Mouse (Mus musculus) kidney, postnatal 10 days (tissue): Measurements from ENCODE around the gene Tspan15.

Experiments used
- DNase-seq: peaks from one replicate; pipeline ENCODE4 v3.0.0; 2021; ENCODE audit warnings: mixed read lengths

Tspan15 gene

DNA sequence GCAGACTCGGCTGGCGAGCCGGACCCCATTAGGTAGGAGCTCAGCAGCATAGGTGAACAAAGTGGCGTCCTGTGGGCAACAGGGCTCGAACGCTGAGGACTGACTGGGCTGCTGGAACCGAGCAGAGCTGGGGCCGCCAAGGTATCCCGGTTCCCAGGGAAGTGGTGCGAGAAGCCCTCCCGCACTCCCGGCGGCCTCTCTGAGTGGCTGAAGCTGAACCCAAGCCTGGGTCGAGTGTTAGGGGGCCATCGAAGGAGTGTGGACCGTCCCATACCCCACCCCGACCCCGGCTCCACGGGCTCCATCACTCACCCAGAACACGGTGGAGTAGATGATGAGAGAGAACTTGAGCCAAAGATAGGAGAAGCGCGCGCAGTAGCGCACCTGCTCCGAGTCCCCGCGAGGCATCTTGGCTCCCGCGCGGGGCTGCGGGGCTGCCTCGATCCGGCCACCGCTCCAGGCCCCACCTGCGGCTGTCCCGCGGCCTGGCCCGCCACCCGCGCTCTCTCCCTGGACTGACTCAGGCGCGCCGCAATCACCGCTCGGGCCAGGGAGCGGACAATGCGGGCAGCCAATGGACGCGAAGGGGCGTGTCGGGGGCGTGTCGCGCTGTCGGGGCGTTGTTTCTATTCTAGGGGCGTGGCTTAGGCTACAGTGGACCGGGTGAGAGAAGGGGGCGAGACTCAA lies at the start of gene Tspan15:
Tspan15 (minus strand) TSS at position 544 of the 687 bp plus-strand sequence.
- peak; percentile 98 for DNase-seq

DNA sequence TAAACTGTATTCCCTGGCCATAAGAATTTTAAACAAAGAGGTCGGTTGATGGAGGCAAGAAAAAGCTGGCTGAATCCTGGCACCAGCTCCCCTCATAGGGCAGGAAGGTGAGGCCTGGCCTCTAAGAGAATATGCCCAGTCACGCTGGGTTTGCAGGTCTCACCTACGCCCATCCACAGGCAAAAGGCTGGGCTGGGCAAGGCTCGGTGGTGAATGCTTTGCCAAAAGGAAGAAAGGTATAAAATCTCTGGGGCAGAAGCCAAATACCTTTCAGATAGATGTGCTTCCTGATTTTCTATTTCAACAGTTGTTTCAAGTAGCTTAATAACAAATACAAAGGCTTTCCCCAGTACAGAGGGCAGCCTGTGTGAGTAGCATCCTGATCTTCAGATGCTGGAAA lies 48.6 kb upstream of the Tspan15 start:
- DNase-seq, result no peak

DNA sequence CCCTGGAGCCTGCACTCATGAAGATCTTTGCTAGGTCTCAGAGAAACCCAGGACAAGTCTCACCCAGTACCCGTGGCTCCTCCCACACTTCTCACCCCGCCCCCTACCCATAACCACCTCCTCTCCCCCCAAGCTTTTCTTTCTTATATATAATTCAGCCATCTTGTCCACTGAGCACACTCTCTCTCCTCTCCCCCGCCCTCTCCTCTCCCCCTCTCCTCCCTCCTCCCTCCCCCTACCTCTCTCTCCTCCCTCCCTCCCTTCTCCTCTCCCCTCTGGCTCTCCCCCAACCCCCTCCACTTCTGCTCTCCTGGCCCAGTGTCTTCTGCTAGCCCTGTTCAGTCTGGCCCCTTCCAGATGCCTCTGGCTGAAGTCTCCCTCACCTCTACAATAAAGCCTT lies 48.0 kb upstream of the Tspan15 start:
- no peak for DNase-seq

DNA sequence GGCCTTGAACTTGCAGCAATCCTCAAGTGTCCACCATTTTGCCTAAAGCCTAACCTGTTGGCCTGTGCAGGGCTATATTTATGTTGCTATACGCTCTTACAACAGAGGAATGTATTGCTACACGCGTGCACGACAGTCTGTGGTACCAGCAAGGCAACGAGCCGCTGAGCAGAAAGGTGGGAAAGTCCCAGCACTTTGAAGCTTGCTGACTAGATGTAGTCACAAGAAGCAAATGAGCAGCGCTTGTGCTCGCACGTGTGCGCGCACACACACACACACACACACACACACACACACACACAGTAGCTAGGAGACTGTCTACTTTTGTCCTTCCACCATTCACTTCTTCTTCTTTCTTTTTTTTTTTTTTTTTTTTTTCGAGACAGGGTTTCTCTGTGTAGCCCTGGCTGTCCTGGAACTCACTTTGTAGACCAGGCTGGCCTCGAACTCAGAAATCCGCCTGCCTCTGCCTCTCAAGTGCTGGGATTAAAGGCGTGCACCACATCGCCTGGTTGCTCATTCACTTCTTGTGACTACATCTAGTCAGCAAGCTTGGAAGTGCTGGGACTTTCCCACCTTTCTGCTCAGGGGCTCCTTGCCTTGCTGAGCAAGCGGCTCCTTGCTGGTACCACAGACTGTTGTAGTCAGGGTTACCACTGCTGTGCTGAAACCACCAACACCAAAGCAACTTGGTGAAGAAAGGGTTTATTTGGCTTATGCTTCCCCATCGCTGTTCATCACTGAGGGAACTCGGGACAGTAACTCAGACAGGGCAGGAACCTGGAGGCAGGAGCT lies 46.6 kb upstream of the Tspan15 start:
- DNase-seq, result no peak

DNA sequence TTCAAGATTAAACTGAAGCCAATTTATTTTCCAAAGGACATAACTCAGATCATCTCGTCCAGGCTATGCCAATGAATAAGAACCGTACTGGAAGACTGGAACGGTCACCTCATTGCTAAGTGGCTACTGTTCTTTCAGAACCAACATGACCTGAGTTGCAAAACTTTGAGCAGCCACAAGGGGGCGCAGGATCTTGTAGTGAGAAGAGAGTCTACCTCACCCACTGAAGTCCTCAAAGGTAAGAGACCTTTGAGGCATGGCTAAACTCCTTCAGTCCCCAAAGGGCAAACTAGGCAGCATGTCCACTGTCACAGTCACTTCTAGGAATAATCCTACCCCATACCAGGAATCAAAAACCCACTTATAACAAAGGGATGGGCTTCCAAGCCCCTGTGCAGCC lies 44.2 kb upstream of the Tspan15 start:
- peak; percentile 94 for DNase-seq

DNA sequence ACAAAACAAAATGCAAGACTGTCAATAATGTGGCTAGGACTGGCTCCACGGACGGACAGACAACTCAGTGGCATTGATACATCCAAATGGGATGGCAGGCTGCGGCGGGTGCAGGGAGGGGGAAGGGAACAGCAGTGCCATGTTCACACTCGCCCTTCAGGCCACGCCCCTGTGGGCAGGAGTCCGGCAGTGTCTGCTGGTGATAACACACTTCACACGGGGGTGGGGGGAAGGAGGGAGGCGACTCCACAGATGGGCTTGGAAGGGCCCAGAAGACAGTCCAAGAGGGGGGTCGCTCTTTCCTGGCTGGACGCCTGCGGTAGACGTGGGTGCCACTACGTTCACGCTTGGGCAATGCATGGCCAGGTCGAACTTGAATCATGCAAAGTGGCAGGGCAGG lies 38.2 kb upstream of the Tspan15 start:
- DNase-seq, result no peak

DNA sequence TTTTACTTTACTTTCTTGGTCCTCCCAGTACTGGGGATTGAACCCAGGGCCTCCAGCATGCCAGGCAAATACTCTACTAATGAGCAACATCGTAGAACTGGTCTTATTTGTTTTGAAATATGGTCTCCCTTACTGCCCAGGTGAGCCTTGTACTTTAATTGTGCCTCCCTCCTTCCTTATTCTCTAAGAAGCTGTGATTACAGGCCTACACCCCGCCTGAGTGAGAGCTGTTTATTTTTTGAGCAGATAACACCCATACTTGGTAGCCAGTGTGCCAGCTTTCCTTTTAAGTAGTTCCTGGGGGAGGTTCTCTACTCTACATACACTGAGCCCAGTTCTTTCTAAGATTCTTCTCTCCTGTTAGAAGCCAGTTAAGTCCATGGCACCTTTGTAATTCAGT lies 33.2 kb upstream of the Tspan15 start:
- DNase-seq, result no peak

DNA sequence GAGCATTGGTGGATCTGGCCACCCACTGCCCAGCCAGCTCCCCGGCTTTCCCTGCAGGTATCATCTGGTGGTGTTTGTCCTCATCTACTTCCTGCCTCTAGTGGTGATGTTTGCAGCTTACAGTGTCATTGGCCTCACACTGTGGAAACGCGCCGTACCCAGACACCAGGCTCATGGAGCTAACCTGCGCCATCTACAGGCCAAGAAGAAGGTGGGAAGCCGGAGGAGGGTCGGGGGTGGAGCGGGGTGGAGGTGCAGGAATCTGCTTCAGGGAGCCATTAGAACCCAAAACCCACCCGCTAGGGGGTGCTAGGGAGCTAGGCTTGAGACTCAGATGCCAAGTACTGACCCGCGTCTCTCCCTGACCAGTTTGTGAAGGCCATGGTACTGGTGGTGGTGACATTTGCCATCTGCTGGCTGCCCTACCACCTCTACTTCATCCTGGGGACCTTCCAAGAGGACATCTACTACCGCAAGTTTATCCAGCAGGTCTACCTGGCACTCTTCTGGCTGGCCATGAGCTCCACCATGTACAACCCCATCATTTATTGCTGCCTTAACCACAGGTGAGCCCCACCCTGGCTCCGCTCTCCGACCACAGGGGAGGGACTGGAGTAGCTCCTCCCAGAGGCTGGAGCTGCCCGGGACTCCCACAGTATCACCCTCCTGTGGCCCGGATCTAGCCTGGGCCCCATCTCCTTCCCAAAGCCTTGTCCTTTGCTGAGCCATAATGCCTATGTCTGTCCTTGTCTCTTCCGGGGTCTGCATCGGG lies 30.2 kb upstream of the Tspan15 start:
- DNase-seq, result peak; percentile 79

DNA sequence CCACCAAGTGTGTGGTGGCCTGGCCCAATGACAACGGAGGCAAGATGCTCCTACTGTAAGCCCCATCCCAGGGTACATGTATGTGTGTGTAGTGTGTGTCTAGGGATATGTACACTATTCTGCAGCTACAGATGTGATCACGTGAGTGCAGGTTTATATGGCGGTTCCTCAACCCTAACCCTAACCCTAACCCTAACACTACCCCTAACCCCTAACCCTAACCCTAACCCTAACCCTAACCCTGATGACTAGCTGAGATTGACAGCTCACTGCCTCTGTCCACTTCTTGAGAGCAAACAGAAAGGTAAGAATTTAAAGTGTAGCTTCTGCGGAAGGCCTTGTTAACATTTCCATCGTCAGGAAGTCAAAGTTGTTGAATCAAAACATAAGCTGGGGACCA lies 27.2 kb upstream of the Tspan15 start:
- DNase-seq, result no peak

DNA sequence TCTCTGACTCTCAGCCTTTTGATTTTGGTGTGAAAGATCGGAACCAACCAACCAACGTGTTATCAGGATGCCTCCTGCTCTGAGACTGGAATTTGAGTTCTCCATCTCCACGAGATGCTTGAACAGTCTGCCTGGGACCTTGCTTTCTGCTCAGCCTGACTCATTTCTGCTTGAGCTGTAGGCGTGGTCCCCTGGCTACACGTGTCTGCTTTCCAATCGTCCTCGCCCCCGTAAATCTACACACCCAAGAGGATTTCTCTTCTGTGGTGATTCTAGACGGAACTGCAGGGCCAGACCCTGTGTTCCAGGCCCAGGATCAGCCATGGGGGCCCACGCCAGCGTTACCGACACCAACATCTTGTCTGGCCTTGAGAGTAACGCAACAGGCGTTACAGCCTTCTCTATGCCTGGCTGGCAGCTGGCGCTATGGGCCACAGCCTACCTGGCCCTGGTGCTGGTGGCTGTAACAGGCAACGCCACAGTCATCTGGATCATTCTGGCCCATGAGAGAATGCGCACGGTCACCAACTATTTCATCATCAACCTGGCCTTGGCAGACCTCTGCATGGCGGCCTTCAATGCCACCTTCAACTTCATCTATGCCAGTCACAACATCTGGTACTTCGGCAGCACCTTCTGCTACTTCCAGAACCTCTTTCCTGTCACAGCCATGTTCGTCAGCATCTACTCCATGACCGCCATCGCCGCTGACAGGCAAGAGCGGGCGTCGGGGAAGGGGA lies 21.6 kb upstream of the Tspan15 start:
- no peak for DNase-seq

DNA sequence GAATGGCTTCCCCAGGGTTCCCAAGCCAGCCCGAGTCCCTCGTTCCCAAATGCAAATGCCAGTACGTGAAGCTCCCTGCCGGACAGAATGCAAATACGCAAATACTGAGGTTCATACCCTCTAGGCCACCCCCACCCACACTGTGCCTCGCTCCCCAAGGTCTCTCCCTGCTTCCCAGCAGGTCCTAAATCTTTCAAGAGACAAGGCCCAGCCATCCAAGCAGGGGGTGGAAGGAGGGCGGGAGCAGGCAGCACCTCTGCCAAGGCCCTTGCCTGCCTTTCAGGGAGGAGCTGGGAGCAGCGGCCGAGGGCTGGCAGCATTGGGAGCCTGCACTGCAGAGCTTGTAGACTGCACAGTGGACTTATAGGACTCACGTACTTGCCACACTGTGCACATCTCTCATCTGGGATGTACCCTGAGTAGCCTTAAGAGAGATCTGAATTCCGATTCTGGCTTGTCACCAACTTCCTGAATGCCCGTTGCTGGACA lies 21.0 kb upstream of the Tspan15 start, which contains the start of gene Tacr2:
Tacr2 (plus strand) TSS at position 439 of the 489 bp plus-strand sequence.
- no peak for DNase-seq

DNA sequence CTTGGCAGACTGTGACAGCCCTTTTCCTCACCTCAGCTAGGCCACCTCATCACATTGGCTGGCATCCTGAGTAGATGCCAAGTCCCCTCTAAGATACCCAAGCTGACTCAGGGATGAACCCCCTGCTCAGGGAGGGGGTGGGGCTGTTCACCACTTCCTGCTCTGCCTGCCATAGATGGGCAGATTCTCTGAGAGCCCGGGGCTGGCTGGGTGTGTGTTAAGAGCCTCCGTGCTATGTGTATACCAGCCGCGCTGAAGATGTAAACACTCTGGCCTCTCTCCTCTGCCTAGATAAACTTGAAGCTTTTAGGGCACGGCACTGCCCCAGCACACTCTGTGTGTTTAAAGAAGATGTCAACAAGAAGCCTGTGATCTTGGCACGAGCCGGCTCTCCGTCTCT lies 16.8 kb upstream of the Tspan15 start:
- DNase-seq, result no peak

DNA sequence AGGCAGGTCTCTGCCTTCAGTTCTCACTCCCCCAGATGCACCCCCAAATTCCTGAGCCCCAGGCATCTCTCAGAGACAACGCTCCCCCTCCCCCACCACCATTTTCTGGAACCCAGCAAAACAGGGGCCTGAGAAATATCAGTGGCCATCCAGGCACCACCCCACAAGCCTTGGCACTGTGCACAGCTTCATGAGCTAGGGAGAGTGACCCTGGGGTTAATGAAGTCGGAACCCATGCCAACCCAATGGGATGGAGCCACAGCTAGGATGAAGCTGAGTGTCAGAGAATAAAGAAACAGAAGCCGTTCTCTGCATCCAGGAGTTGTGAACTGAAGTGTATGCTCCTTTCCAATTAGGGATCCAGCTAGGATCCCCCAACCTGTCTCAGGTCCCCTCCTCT lies 16.1 kb upstream of the Tspan15 start:
- DNase-seq, result peak; percentile 28

DNA sequence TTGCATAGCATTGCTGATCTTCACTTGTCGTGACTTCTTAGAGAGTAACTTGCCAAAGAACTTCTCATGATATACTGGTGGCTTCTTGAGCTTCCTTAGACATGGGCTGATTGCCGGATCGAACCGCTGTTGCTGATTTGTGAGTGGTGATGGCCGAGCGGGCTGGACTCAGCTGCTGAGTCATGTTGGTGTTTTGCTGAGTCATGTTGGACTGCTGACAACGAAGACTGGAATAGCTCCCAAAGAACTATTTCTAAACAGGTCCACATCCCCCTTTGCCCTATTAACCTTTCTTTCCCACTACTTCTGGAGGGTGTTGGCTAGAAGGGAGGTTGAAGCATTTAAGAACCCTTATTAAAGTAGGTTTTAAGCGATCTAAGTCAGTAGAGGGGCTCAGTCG lies 13.0 kb upstream of the Tspan15 start:
- DNase-seq, result no peak

DNA sequence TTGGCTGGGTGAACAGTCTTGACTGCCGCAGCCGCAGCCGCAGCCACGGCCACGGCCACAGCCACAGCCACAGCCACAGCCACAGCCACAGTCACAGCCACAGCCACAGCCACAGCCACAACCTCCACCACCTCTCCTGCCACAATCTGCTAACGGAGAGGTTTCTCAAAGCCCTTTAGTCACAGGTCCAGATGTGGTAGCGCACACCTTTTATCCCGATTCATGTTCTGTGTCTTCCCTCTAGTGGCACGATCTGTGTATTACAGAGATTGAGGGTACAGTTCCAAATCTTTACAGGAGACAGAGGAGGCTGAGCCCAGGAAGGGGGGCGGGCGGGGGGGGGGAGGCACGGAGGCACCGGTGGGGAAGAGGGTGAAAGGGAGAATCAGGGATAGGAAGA lies 11.8 kb upstream of the Tspan15 start:
- DNase-seq, result peak; percentile 71

DNA sequence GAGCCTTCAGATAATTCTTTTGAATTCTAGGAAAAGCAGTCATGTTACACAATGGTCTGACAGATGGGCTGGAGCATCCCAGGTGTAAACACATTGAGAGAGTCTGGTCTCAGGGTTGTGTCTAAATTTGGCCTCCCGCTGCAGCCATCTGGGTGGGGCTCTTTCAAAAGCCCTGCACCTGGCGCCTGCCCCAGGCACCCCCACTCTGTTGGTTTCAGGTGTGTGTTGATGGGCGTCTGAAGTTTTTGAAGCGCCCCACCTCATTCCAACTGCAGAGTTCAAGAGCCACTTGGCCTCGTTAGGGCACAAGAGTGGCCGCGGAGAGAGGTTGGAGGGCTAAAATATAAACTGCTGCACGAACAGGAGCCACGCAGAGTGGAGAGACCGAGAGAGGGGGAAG lies 11.3 kb upstream of the Tspan15 start:
- DNase-seq, result no peak

DNA sequence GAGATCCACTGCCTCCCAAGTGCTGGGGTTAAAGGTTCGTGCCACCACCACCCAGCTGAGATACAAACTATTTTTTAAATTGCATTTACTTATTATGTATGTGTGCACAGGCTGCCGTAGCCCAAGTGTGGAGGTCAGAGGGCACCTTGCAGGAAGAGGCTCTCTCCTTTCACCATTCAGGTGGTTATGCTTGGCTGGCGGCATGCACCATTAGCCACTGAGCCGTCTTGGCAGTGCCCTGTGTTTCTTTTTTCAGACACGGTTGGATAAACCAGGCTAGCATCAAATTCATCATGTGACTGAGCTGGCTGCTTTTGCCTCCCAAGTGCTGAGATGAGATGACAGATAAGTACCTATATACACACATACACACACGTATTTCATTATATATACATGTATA lies 8.2 kb upstream of the Tspan15 start:
- DNase-seq, result peak; percentile 80

DNA sequence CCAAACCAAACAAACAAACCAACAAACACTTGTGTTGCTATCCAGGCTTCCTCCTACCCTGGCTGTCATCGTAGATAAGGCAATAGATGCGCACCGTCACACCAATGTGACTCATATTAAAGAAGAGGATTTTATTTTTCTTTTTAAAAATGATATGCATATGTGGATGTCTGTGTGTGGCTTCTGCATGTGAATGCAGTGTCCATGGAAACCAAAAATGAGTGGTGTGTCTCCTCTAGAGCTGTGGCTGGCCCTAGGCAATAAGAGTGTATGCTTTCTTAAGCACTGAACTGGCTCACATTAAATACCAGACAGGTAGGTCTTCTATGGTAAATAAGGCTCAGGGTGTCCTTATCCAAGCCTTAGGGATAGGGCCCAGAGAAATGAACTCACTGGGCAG lies 7.6 kb upstream of the Tspan15 start:
- DNase-seq, result no peak

DNA sequence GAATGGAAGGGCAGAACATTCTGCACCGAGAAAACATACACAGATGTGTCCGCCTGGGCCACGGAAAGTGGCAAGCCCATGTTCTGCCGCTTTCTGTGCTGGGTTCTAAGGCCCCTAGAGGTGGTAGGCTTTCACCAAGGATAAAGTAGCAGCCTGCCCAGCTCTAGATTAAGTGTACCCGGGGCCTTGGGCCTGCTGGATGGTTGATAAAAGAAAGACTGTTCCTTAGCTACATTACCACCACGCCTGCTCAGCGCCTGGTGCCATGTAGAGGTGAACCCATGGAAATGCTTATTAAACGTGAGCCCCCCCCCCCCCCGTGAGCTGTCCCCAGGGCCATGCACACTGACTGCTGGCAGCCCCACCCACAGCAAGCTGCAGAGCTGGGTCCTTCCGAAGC lies 6.2 kb upstream of the Tspan15 start:
- DNase-seq, result no peak

DNA sequence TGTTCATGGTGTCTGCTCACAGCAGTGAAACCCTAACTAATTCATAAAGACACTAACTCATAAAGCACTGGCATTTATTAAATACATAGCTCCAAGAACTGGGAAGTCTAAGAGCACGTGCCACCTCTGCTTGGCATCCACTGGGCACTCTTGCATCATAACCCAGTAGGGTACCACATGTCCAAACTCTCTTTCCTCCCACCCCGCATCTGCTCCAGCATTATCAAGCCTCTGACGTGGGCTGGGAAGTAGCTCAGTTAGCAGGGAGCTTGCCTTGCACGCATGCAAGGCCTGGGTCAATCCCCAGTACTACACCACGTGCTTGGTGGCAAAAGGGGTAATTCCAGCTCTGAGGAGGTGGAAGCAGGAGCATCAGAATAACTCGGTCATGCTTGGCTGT lies 5.1 kb upstream of the Tspan15 start:
- DNase-seq, result no peak

DNA sequence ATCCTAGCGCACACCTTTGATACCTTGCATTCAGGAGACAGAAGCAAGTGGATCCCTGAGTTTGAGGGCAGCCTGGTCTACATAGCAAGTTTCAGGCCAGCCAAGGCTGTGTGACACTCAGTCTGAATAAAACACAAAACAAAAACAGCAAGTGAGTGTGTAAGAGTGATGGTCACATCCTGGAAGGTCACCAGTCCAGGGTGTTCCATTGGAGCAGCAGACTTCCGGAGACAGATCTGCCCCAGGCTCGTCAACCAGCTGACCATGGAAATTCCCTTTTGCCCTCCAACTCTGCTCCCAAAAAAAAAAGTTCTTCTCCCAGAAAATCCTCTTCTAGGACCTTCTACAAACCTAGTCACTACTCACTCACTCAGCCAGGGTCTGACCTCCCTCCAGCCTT lies 760 bp upstream of the Tspan15 start:
- DNase-seq, result peak; percentile 53

DNA sequence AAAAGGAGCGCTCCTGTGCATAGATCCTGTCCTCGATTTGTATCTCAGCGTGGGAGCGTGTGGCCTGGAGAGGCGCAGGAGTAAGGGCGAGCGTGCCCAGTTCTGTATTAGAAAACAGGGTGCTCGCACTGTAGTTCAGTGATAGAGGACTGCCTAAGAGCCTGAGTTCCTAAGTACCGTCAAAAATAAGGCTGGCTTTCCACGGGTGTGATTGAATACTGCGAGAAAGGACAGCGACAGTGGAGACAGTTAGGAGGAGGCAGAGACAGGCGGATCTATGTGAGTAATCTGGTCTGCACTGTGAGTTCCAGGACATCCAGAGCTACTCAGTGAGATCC lies 313 bp upstream of the Tspan15 start:
- DNase-seq, result no peak

DNA sequence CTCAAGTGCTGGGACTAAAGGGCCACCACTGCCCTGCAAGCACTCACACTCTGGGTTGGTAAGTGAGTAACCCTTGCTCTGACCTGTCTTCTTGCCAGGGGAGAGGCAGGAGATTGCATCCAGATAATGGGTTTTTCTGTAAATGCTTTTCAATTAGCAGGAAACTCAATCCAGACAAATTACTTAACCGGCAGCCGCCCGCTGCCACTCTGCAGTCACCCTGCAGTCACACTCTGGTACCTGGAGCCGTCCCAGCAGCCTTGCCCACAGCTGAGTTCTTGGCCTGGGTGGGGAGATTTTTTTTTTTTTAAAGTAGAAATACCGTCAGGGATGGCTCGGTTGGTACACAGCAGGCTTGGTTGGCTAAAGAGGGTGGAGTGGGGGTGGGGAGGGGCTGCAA lies 2.9 kb downstream of the Tspan15 start:
- DNase-seq, result no peak
